Mouse (Mus musculus) natural killer cell, adult 2 months (primary cell): ENCODE measurements at regions not wholly inside any gene's neighbourhood (a gene's known extent, or its start where the extent isn't known, plus 50 kb on each side); places are given as distances from the start of the nearest gene placed in this dataset.

ENCODE experiments used
- DNase-seq, 2 experiments: peaks; one replicate each; pipeline ENCODE4 v3.0.0; 2022; ENCODE audit warnings: low spot score in 2 of 2

- no peak for DNase-seq
These were observed 79.5 kb upstream of the Pkdcc start for GRCm38 (mm10) chr17:83135441-83136120.

- no peak for DNase-seq
These were observed 78.8 kb upstream of the Pkdcc start for GRCm38 (mm10) chr17:83136267-83136666.

GRCm38 (mm10) chr17:83137720-83138119, 77.4 kb upstream of the Pkdcc start:
- no peak for DNase-seq

GRCm38 (mm10) chr17:83138493-83139417, 76.3 kb upstream of the Pkdcc start:
- no peak for DNase-seq

- DNase-seq, result no peak
These were observed 66.6 kb upstream of the Pkdcc start for GRCm38 (mm10) chr17:83148371-83148929.

GRCm38 (mm10) chr17:83149336-83149735, 65.8 kb upstream of the Pkdcc start:
- no peak for DNase-seq

- no peak for DNase-seq
These were observed 60.0 kb upstream of the Pkdcc start for GRCm38 (mm10) chr17:83155106-83155505.

GRCm38 (mm10) chr17:83156682-83157081, 58.4 kb upstream of the Pkdcc start:
- no peak for DNase-seq

GRCm38 (mm10) chr17:83158053-83158452, 57.0 kb upstream of the Pkdcc start:
- no peak for DNase-seq

- no peak for DNase-seq
These were observed 56.4 kb upstream of the Pkdcc start for GRCm38 (mm10) chr17:83158652-83159051.

GRCm38 (mm10) chr17:83159634-83160033, 55.5 kb upstream of the Pkdcc start:
- no peak for DNase-seq

- DNase-seq, result no peak
These were observed 54.8 kb upstream of the Pkdcc start for GRCm38 (mm10) chr17:83160296-83160695.

- no peak for DNase-seq
These were observed 53.4 kb upstream of the Pkdcc start for GRCm38 (mm10) chr17:83161731-83162130.

GRCm38 (mm10) chr17:83163952-83164560, 51.0 kb upstream of the Pkdcc start:
- DNase-seq, result no peak

- DNase-seq, result no peak
These were observed 50.4 kb upstream of the Pkdcc start for GRCm38 (mm10) chr17:83164728-83165127.

- no peak for DNase-seq
These were observed 50.0 kb upstream of the Pkdcc start for GRCm38 (mm10) chr17:83165140-83165539.
